Comparison of ENCODE assay signal across 8 mouse cellular contexts in genomic region chr4:46343596-46344260, GRCm38 (mm10). TPM values are rescaled to one million over a fixed set of nuclear protein-coding genes. Genes with fewer than 3 reads are reported as not detected.
DNase-seq lines count a peak whose midpoint lies in the region; ATAC-seq and TF ChIP-seq lines count a peak whose summit lies in the region.

Foxe1 (plus strand) TSS chr4:46343609.

- DNase-seq in heart, adult 11 months, result no peak
- peak; percentile 15 for DNase-seq in midbrain, embryonic 14.5 days
- no peak for DNase-seq in left cerebral cortex, adult 18-20 months (ENCODE audit: low spot score in 2 of 2)
- no peak for DNase-seq in gastrocnemius, postnatal 10 days
- DNase-seq in left cerebral cortex, adult 11 months (ENCODE audit: low spot score), result no peak

- H3K27me3 ChIP-seq in heart, embryonic 15.5 days, result peaks cover 100% of the 10 kb centered on the region
- peaks cover 99% of the 10 kb centered on the region for H3K27me3 ChIP-seq in hindbrain, embryonic 13.5 days
- H3K27me3 ChIP-seq in midbrain, embryonic 14.5 days (ENCODE audit: control insufficient read depth, insufficient read depth, low read length), result peaks cover 95% of the 10 kb centered on the region

- no peak for ATAC-seq in heart, embryonic 15.5 days (replicated peaks; ENCODE audit: insufficient number of reproducible peaks, insufficient read depth, low FRiP score, low read depth)
- no peak for ATAC-seq in hindbrain, embryonic 13.5 days (ENCODE audit: low FRiP score)
- ATAC-seq in midbrain, embryonic 14.5 days (ENCODE audit: low FRiP score, low TSS enrichment), result no peak

- peaks cover 26% of the 10 kb centered on the region for H3K4me1 ChIP-seq in heart, embryonic 15.5 days (replicated peaks)
- no peaks in the 10 kb centered on the region for H3K4me1 ChIP-seq in bone marrow macrophage, adult 2 months (ENCODE audit: control insufficient read depth, insufficient read depth, low read length)
- peaks cover 25% of the 10 kb centered on the region for H3K4me1 ChIP-seq in hindbrain, embryonic 13.5 days (replicated peaks)
- H3K4me1 ChIP-seq in midbrain, embryonic 14.5 days (ENCODE audit: control insufficient read depth, insufficient read depth, low read length), result no peaks in the 10 kb centered on the region

- H3K9me3 ChIP-seq in heart, embryonic 15.5 days (replicated peaks), result no peaks in the 10 kb centered on the region
- no peaks in the 10 kb centered on the region for H3K9me3 ChIP-seq in hindbrain, embryonic 13.5 days
- H3K9me3 ChIP-seq in midbrain, embryonic 14.5 days (ENCODE audit: control insufficient read depth, low read length), result no peaks in the 10 kb centered on the region

- WGBS in heart, embryonic 15.5 days, result 2% methylated on average over 68 of the region's 70 CpGs
- WGBS in hindbrain, embryonic 13.5 days, result 1% methylated on average over 65 of the region's 70 CpGs
- WGBS in midbrain, embryonic 14.5 days, result under 1% methylated on average over 54 of the region's 70 CpGs

- TF ChIP-seq POLR2A in bone marrow macrophage, adult 2 months (IDR thresholded peaks at IDR 0.05; ENCODE audit: borderline replicate concordance, low read depth, low read length), result no peak

- H3K27ac ChIP-seq in heart, embryonic 15.5 days, result no peak within 1 kb of the TSS
- H3K27ac ChIP-seq in bone marrow macrophage, adult 2 months (ENCODE audit: insufficient read depth, low read depth, low read length), result no peak within 1 kb of the TSS
- no peak within 1 kb of the TSS for H3K27ac ChIP-seq in hindbrain, embryonic 13.5 days
- no peak within 1 kb of the TSS for H3K27ac ChIP-seq in midbrain, embryonic 14.5 days (replicated peaks; ENCODE audit: low read depth, low read length)

- no peaks in the 10 kb centered on the region for H3K36me3 ChIP-seq in heart, embryonic 15.5 days
- H3K36me3 ChIP-seq in hindbrain, embryonic 13.5 days, result no peaks in the 10 kb centered on the region
- H3K36me3 ChIP-seq in midbrain, embryonic 14.5 days (ENCODE audit: control insufficient read depth, insufficient read depth, low read length), result no peaks in the 10 kb centered on the region

- peak within 1 kb of the TSS; percentile 43 for H3K4me3 ChIP-seq in heart, embryonic 15.5 days
- H3K4me3 ChIP-seq in bone marrow macrophage, adult 2 months (ENCODE audit: insufficient read depth, low read length), result peak within 1 kb of the TSS; percentile 36
- peak within 1 kb of the TSS; percentile 36 for H3K4me3 ChIP-seq in hindbrain, embryonic 13.5 days
- peak within 1 kb of the TSS; percentile 34 for H3K4me3 ChIP-seq in midbrain, embryonic 14.5 days (replicated peaks; ENCODE audit: low read depth, low read length)

- no peak within 1 kb of the TSS for H3K9ac ChIP-seq in heart, embryonic 15.5 days
- H3K9ac ChIP-seq in hindbrain, embryonic 13.5 days, result no peak within 1 kb of the TSS
- 0 out of 2 replicates have a peak within 1 kb of the TSS, but pooled peaks have one; percentile 3 for H3K9ac ChIP-seq in midbrain, embryonic 14.5 days (replicated peaks; ENCODE audit: low read length)

- peak within 1 kb of the TSS; percentile 61 for H3K4me2 ChIP-seq in heart, embryonic 15.5 days
- peak within 1 kb of the TSS; percentile 52 for H3K4me2 ChIP-seq in hindbrain, embryonic 13.5 days
- H3K4me2 ChIP-seq in midbrain, embryonic 14.5 days (ENCODE audit: low read length), result peak within 1 kb of the TSS; percentile 43

- no peak for TF ChIP-seq CTCF in bone marrow macrophage, adult 2 months (IDR thresholded peaks at IDR 0.05; ENCODE audit: low read depth, low read length)

RNA-seq across cellular contexts. Expression of gene Foxe1, which starts in this region (rescaled TPM):
- polyA plus RNA-seq in heart, embryonic 15.5 days (2015; fragmentation: Nextera tagmentation; extraction: Ambion mirVana), result not detected in 2 replicates
- polyA plus RNA-seq in bone marrow macrophage, adult 2 months (2012; ENCODE audit: insufficient read depth, insufficient read length, missing spikeins), result not detected in 2 replicates
- not detected in 2 replicates for polyA plus RNA-seq in hindbrain, embryonic 13.5 days (2015; fragmentation: Nextera tagmentation; extraction: Ambion mirVana)
- not detected in 2 replicates for polyA plus RNA-seq in midbrain, embryonic 14.5 days (2014; fragmentation: Nextera tagmentation; extraction: Ambion mirVana)
- total RNA-seq in left cerebral cortex, adult 18-20 months (2021), result not detected
- not detected for total RNA-seq in gastrocnemius, postnatal 10 days (2021)

Comparison
In these comparisons a context has a peak if more than half of its experiments do, and no peak if none do; other contexts are left out.
1. Peak in DNase-seq, H3K4me3 ChIP-seq, H3K9ac ChIP-seq and H3K4me2 ChIP-seq in midbrain, embryonic 14.5 days; RNA of the gene not detected or under 1 TPM.